Mouse (Mus musculus) embryonic facial prominence, embryonic 12.5 days (tissue): ENCODE results near the gene Olfr1371. TPM values are rescaled to one million over a fixed set of nuclear protein-coding genes. Genes with fewer than 3 reads are reported as not detected.

Source experiments
- polyA plus RNA-seq: library from polyadenylated mRNA; unstranded; fragments of >200 nt; fragmentation: Nextera tagmentation; extraction: Ambion mirVana; gene quantifications from 2 replicates; pipeline ENCODE4 v1.2.1, GENCODE M21; 2016

Olfr1371 gene
- polyA plus RNA-seq, 1 experiment from 2014 or later = not detected

Other genes with a start within 250 kb of the Olfr1371 start
- 104 and 110 TPM in 2 replicates for gene Cdkn2aipnl, start 246.3 kb downstream of the Olfr1371 start, polyA plus RNA-seq
- 228 and 235 TPM in 2 replicates for gene Ube2b, start 213.2 kb downstream of the Olfr1371 start, polyA plus RNA-seq
- gene Cdkl3, start 209.8 kb downstream of the Olfr1371 start, polyA plus RNA-seq = 13.4 TPM in 2 replicates
- gene Ppp2ca, start 115.3 kb downstream of the Olfr1371 start, polyA plus RNA-seq = 106 and 108 TPM in 2 replicates
- gene Olfr1373, start 68.5 kb downstream of the Olfr1371 start, polyA plus RNA-seq = not detected in 2 replicates
- gene Skp1a, start 18.0 kb upstream of the Olfr1371 start, polyA plus RNA-seq = 937 and 939 TPM in 2 replicates
- gene Tcf7, start 69.0 kb upstream of the Olfr1371 start, polyA plus RNA-seq = 6.9 and 8.8 TPM in 2 replicates
- 218 and 222 TPM in 2 replicates for gene Vdac1, start 146.9 kb upstream of the Olfr1371 start, polyA plus RNA-seq
- 184 and 193 TPM in 2 replicates for gene 9530068E07Rik, start 182.4 kb upstream of the Olfr1371 start, polyA plus RNA-seq